Mouse (Mus musculus) right cerebral cortex, adult 18-20 months (tissue): ENCODE results near the gene Adgrf3.

Source experiments
- DNase-seq: peaks from one replicate; pipeline ENCODE4 v3.0.0; 2022; ENCODE audit warnings: mixed read lengths

Gene Adgrf3

DNA sequence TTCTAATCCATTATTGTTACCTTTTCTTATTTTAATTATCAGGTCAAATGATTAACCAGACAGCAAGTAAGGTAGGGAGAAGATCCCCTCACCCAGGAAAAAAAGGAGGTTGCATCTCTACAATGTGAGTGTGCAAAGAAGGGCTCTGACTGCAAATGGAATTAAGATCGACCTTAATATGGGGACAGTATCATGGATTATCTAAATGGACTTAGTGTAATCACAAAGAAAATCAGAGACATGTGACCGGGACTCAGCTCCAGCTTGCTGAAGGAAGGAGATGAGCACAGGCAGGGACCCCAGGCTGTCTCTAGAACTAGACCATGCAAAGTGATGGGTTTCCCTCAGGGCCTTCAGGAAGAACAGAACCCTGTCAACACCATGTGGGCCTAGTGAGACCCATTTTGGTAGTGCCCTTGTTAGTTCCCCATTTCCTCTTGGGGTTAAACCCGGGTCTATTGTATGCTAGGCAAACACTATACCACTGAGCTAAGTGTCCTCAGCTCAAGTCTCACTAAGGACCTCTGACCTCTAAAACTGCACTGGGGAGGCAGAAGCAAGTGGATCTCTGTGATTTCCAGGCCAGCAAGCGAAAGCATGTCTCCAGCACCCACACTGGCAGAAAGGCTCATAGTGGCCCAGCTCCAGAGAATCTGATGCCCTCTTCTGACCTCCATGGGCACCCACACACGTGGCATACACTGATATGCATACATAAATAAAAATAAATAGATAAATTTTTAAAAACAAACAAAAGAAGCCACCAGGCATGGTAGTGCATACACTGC lies 57.2 kb downstream of the Adgrf3 start:
- no peak for DNase-seq

DNA sequence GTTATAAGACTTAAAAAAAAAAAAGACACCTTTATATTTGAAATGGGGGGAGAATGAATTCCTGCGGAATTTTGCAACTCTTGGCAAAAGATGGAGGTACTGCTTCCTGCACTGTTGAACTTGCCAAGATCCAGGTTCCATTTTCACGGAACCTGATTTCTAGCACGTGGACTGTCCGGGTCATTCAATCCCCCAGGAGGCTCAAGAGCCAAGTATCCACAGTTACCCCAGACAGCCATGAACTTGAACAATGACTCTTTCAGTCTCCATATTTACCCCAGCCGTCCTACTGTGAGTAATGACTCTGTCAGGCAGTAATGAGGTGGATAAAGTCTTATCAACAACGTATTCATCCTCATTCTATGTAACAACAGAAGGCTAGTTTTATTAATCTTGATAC lies 59.0 kb downstream of the Adgrf3 start:
- no peak for DNase-seq
